Mouse (Mus musculus): ENCODE measurements at regions not wholly inside any gene's neighbourhood (a gene's known extent, or its start where the extent isn't known, plus 50 kb on each side); places are given as distances from the start of the nearest gene placed in this dataset.

DNA sequence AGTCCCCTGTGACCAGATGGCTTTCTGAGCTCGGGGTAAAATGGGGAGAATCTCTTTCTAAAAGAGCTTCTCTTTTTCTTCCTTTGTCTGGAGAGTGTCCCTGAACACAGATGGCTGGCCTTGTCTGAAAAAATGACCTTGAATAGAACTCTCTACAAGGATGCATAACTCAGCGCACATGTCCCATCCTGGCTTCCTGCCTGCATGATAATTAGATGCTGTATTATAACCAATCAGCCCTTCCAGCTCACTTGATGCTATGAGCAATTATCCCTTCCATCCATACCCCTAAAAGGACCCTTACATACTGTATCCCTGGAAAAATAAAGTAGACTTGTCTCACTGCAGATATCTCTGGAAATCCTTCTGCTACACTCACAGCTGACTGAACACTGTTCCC lies 199.7 kb upstream of the Slc7a11 start:
- TF ChIP-seq CTCF (IDR thresholded peaks at IDR 0.05) (no peak), EP300 (IDR thresholded peaks at IDR 0.05; ENCODE audit: insufficient read depth, low read depth, low read length) (no peak), POLR2A (IDR thresholded peaks at IDR 0.05; ENCODE audit: insufficient read depth, low read depth, low read length) (no peak)

All from heart, adult 2 months (tissue).